ENCODE assay signal across 10 mouse cellular contexts in the genomic region with DNA sequence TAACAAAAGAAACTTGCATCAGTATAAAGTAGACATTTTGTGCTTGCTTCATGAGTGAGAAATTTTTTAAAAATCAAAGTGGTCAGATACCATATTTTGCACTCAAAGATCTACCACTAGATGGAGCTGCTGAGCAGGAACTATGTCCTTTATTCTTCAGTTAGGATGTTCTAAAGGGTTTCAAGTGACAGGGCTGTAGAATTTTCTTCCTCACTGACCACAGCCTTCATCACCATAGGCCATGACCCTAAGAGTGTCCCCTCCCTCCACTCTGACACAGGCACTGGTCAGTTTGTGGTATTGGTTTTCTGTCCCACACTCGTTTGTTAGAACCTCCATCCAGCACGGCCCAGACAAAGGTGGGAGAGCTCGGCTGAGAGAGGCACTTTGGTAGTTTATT. TPM values are rescaled to one million over a fixed set of nuclear protein-coding genes. Genes with fewer than 3 reads are reported as not detected.
DNase-seq lines count a peak whose midpoint lies in the region; ATAC-seq and TF ChIP-seq lines count a peak whose summit lies in the region.
"Had no signal": no experiment of that assay in that cellular context is flagged by ENCODE, and none has a peak within 500 bp of the region (broad histone marks: within the 10 kb centered on the region; RNA-seq: fewer than 3 reads in every experiment).

No protein-coding gene starts in this region.

- H3K36me3 ChIP-seq in midbrain, embryonic 11.5 days (ENCODE audit: control insufficient read depth, insufficient read depth, low read length) = no peaks in the 10 kb centered on the region
- H3K36me3 ChIP-seq: embryonic facial prominence, embryonic 12.5 days had no signal

- peak; percentile 64 for TF ChIP-seq CTCF in Patski (IDR thresholded peaks at IDR 0.05)

- in situ Hi-C loops in Patski (cut with MboI; ENCODE audit: low pct_unique_long_range_greater_than_20kb) = loop anchor here (5.0 kb wide), 1 partner anchor 60 kb away; no protein-coding TSS in a partner anchor

- peak; percentile 47 for ATAC-seq in CD4-positive, CD25-positive, alpha-beta regulatory T cell, adult 4 months
- no peak for ATAC-seq in Patski
- ATAC-seq in granulocyte monocyte progenitor cell, adult 5-6 weeks (replicated peaks; ENCODE audit: poor library complexity, severe bottlenecking) = peak; percentile 48; the same call in 1 of the 2 replicates
- ATAC-seq in midbrain, embryonic 11.5 days (ENCODE audit: low FRiP score) = peak; percentile 44; the same call in 1 of the 2 replicates

- no peaks in the 10 kb centered on the region for H3K4me1 ChIP-seq in midbrain, embryonic 11.5 days (ENCODE audit: control insufficient read depth, insufficient read depth, low read length)

- CTCF ChIA-PET in Patski (lab: Charles Lee) = interaction anchor here (0.8 to 3.1 kb wide), 14 partner anchors 8 to 201 kb away, joined by 3 to 20 read pairs (median 4); a partner anchor contains a TSS

- peak; percentile 57 for DNase-seq in kidney, postnatal 10 days
- DNase-seq in kidney, adult 11 months = no peak
- no peak for DNase-seq in Patski (ENCODE audit: low read depth, low spot score)
- peak; percentile 95 for DNase-seq in midbrain, embryonic 11.5 days (ENCODE audit: low spot score, missing footprints)
- DNase-seq in urinary bladder, postnatal 36 days (ENCODE audit: low spot score in 2 of 2) = no peak
- DNase-seq in gastrocnemius, adult 8-10 months (ENCODE audit: low spot score in 2 of 2) = no peak

- no peak overlapping the region for H3K4me3 ChIP-seq in midbrain, embryonic 11.5 days (ENCODE audit: low read depth, low read length)
- H3K4me3 ChIP-seq: embryonic facial prominence, embryonic 12.5 days had no signal

- no peaks in the 10 kb centered on the region for H3K27me3 ChIP-seq in Patski
- H3K27me3 ChIP-seq in midbrain, embryonic 11.5 days (ENCODE audit: control insufficient read depth, insufficient read depth, low read length) = no peaks in the 10 kb centered on the region
- H3K27me3 ChIP-seq: embryonic facial prominence, embryonic 12.5 days had no signal

- no peak overlapping the region for H3K9ac ChIP-seq in midbrain, embryonic 11.5 days (ENCODE audit: low read length)
- H3K9ac ChIP-seq: embryonic facial prominence, embryonic 12.5 days had no signal

- H3K27ac ChIP-seq in midbrain, embryonic 11.5 days (ENCODE audit: low read depth, low read length) = no peak overlapping the region
- H3K27ac ChIP-seq: embryonic facial prominence, embryonic 12.5 days had no signal

- H3K4me2 ChIP-seq in midbrain, embryonic 11.5 days = no peak overlapping the region
- H3K4me2 ChIP-seq: embryonic facial prominence, embryonic 12.5 days had no signal

- POLR2A ChIA-PET in Patski (lab: Charles Lee) = interaction anchor here (0.8 to 1.0 kb wide), 2 partner anchors 12 to 43 kb away, joined by 3 to 4 read pairs; a partner anchor contains a TSS

- H3K9me3 ChIP-seq in midbrain, embryonic 11.5 days (ENCODE audit: control insufficient read depth, low read length) = no peaks in the 10 kb centered on the region
- H3K9me3 ChIP-seq: embryonic facial prominence, embryonic 12.5 days had no signal

- WGBS in midbrain, embryonic 11.5 days = 69% methylated on average over 3 of the region's 3 CpGs

RNA-seq across cellular contexts. Expression of a gene that starts 7.4 kb away (rescaled TPM):
- polyA plus RNA-seq in CD4-positive, CD25-positive, alpha-beta regulatory T cell, adult 4 months (2017; shearing (Covaris generic)) = not detected
- not detected for polyA plus RNA-seq in Patski (2021)
- not detected in 2 replicates for total RNA-seq in granulocyte monocyte progenitor cell, adult 5-6 weeks (2014; fragmentation: Nextera tagmentation)
- not detected in 2 replicates for total RNA-seq in granulocyte monocyte progenitor cell, adult 5-6 weeks (2017)
- not detected in 2 replicates for polyA plus RNA-seq in midbrain, embryonic 11.5 days (2014; fragmentation: Nextera tagmentation; extraction: Ambion mirVana)
- total RNA-seq in gastrocnemius, adult 8-10 months (2022) = not detected
- total RNA-seq: left cerebral cortex, postnatal 10 days had no signal
- polyA plus RNA-seq: embryonic facial prominence, embryonic 12.5 days had no signal

RNA-seq across cellular contexts. Expression of a gene that starts 9.4 kb away (rescaled TPM):
- polyA plus RNA-seq in CD4-positive, CD25-positive, alpha-beta regulatory T cell, adult 4 months (2017; shearing (Covaris generic)) = under 1 TPM in 1 of 2 experiments, not detected in 1; 0.55 TPM
- polyA plus RNA-seq in Patski (2021) = 0.22 TPM
- not detected in 2 replicates for total RNA-seq in granulocyte monocyte progenitor cell, adult 5-6 weeks (2014; fragmentation: Nextera tagmentation)
- not detected in 2 replicates for total RNA-seq in granulocyte monocyte progenitor cell, adult 5-6 weeks (2017)
- 1.4 and 1.6 TPM in 2 replicates for polyA plus RNA-seq in midbrain, embryonic 11.5 days (2014; fragmentation: Nextera tagmentation; extraction: Ambion mirVana)
- total RNA-seq in gastrocnemius, adult 8-10 months (2022) = 10 to 100 TPM in 2 of 4 experiments, 1 to 10 TPM in 2; 7.5 to 24.6 (median 14.4) TPM

RNA-seq across cellular contexts. Expression of a gene that starts 11.6 kb away (rescaled TPM):
- polyA plus RNA-seq in CD4-positive, CD25-positive, alpha-beta regulatory T cell, adult 4 months (2017; shearing (Covaris generic)) = 1 to 10 TPM in 1 of 2 experiments, under 1 TPM in 1; 1.00 to 1.9 TPM
- polyA plus RNA-seq in Patski (2021) = 44.2 TPM
- 15.2 and 18.8 TPM in 2 replicates for total RNA-seq in granulocyte monocyte progenitor cell, adult 5-6 weeks (2014; fragmentation: Nextera tagmentation)
- 10.6 and 12.0 TPM in 2 replicates for total RNA-seq in granulocyte monocyte progenitor cell, adult 5-6 weeks (2017)
- 39.9 and 44.1 TPM in 2 replicates for polyA plus RNA-seq in midbrain, embryonic 11.5 days (2014; fragmentation: Nextera tagmentation; extraction: Ambion mirVana)
- 10 to 100 TPM; 28.9 to 35.0 (median 33.6) TPM for total RNA-seq in gastrocnemius, adult 8-10 months (2022)

RNA-seq across cellular contexts. Expression of a gene that starts 11.7 kb away (rescaled TPM):
- polyA plus RNA-seq in CD4-positive, CD25-positive, alpha-beta regulatory T cell, adult 4 months (2017; shearing (Covaris generic)) = not detected
- polyA plus RNA-seq in Patski (2021) = 0.62 TPM
- total RNA-seq in granulocyte monocyte progenitor cell, adult 5-6 weeks (2014; fragmentation: Nextera tagmentation) = not detected in 2 replicates
- total RNA-seq in granulocyte monocyte progenitor cell, adult 5-6 weeks (2017) = not detected in 2 replicates
- polyA plus RNA-seq in midbrain, embryonic 11.5 days (2014; fragmentation: Nextera tagmentation; extraction: Ambion mirVana) = not detected in 2 replicates
- total RNA-seq in gastrocnemius, adult 8-10 months (2022) = 1 to 10 TPM in 2 of 4 experiments, not detected in 2; 4.4 to 9.4 TPM
- total RNA-seq: left cerebral cortex, postnatal 10 days had no signal
- polyA plus RNA-seq: embryonic facial prominence, embryonic 12.5 days had no signal

RNA-seq across cellular contexts. Expression of a gene that starts 19.8 kb away (rescaled TPM):
- 10 to 100 TPM in 1 of 2 experiments, 1 to 10 TPM in 1; 5.8 to 10.0 TPM for polyA plus RNA-seq in CD4-positive, CD25-positive, alpha-beta regulatory T cell, adult 4 months (2017; shearing (Covaris generic))
- 8.7 TPM for polyA plus RNA-seq in Patski (2021)
- total RNA-seq in granulocyte monocyte progenitor cell, adult 5-6 weeks (2014; fragmentation: Nextera tagmentation) = 2.2 TPM in 1 of 2 replicates, not detected in the other
- total RNA-seq in granulocyte monocyte progenitor cell, adult 5-6 weeks (2017) = 0.99 and 1.7 TPM in 2 replicates
- 7.8 and 9.3 TPM in 2 replicates for polyA plus RNA-seq in midbrain, embryonic 11.5 days (2014; fragmentation: Nextera tagmentation; extraction: Ambion mirVana)
- total RNA-seq in gastrocnemius, adult 8-10 months (2022) = 10 to 100 TPM in 2 of 4 experiments, 1 to 10 TPM in 2; 8.8 to 12.1 (median 9.9) TPM

Comparison
In these comparisons a context has a peak if more than half of its experiments do, and no peak if none do; other contexts are left out.
1. DNase-seq: peak in kidney, postnatal 10 days (single experiment) and midbrain, embryonic 11.5 days (single experiment); none in kidney, adult 11 months (single experiment), Patski (single experiment), urinary bladder, postnatal 36 days (0 of 2) and gastrocnemius, adult 8-10 months (0 of 2).
2. RNA of a gene that starts 11.6 kb away (polyA plus RNA-seq): 44.2 TPM in Patski (single experiment) and 39.9 to 44.1 TPM in midbrain, embryonic 11.5 days; 1.00 to 1.9 TPM in CD4-positive, CD25-positive, alpha-beta regulatory T cell, adult 4 months; every median in the first group is over 10 times any median in the second.